Mouse (Mus musculus) effector memory CD4-positive, alpha-beta T cell, adult 7 months (primary cell): ENCODE data around the gene Parp12. TPM values are rescaled to one million over a fixed set of nuclear protein-coding genes. Genes with fewer than 3 reads are reported as not detected.

Experiments
- polyA plus RNA-seq: library from polyadenylated mRNA; unstranded; fragments of 100-300 nt; shearing (Covaris generic); gene quantifications from one replicate; pipeline ENCODE4 v1.2.1, GENCODE M21; 2017

Gene Parp12
- polyA plus RNA-seq, result 17.1 TPM

DNA sequence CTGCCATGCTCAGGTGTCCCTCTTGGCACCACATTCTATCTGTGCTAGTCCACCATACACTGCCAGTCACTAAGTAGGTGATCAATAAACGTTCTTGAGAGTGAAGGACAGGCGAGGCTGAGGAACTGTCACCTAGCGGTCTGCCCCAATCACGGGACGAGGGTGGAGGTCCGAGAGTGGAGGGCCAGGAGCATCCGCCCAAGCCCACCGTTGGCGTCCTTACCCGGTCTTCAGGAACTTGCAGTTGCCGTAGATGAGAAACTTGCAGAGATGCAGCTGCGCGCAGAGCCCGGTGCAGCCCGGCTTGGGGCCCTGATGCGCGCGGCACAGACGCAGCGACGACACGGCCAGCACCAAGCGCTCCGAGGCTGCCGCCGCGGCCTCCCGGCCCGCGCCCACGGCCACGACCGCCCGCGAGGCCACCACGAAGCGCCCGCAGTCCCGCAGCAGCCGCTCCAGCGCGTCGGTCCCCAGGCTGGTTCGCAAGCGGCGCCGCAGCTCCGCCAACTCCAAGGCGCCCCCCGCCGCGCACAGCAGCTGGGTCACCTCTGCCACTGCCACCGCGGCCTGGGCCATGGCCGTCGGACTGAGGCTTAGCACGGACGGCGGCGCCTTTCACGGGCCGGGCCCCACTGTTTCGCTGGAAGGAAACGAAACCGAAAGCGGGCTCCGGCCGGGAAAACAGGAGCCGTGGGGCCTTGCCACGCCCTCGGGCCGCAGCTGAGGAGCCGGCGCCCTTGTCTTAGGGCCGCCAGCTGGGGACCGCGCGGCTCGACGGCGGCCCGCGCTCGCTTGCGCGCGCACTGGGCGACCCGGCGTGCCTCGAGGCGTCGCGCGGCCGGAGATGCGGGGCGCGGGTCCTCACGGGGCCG is at the start of gene Parp12:
Parp12 (minus strand) TSS at position 766 of the 872 bp plus-strand sequence.

Other genes with a start within 250 kb of the Parp12 start
- gene Tbxas1, start 242.9 kb downstream of the Parp12 start, polyA plus RNA-seq, result 0.73 TPM
- 25.1 TPM for gene Hipk2, start 242.2 kb downstream of the Parp12 start, polyA plus RNA-seq
- 61.4 TPM for gene Kdm7a, start 88.4 kb upstream of the Parp12 start, polyA plus RNA-seq